Comparison of ENCODE assay signal across 20 mouse cellular contexts in the genomic region with DNA sequence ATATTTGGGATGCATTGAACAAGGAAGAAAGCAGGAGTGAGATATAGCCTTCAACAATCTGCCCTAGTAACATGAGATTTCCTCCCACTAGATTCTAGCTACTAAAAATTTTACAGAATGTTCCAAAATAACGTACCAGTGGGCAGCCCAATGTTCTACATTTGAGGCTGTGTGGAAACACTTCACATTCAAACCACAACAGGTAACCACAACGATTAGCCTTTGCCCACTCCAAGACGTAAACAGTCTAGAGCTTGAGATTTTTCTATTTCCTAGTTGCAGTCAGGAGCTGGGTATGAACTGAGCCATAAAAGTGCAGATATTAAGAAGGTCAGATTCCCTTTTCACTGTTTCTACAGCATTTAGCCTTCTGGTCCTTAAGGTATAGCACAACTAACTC. TPM values are rescaled to one million over a fixed set of nuclear protein-coding genes. Genes with fewer than 3 reads are reported as not detected.
DNase-seq lines count a peak whose midpoint lies in the region; ATAC-seq and TF ChIP-seq lines count a peak whose summit lies in the region.
"Had no signal": no experiment of that assay in that cellular context is flagged by ENCODE, and none has a peak within 500 bp of the region (broad histone marks: within the 10 kb centered on the region; RNA-seq: fewer than 3 reads in every experiment).

No protein-coding gene starts in this region.

- intact Hi-C loops in left cerebral cortex, postnatal 4 days (cut with DNase I) = no loop called here

- H3K9me3 ChIP-seq in heart, embryonic 15.5 days (replicated peaks) = peaks cover 6% of the 10 kb centered on the region; the same call in 1 of the 2 replicates
- H3K9me3 ChIP-seq in heart, embryonic 10.5 days = peaks cover 4% of the 10 kb centered on the region
- H3K9me3 ChIP-seq: neural tube, embryonic 15.5 days had no signal

- H3K4me2 ChIP-seq in heart, embryonic 15.5 days = no peak overlapping the region
- H3K4me2 ChIP-seq: heart, embryonic 11.5 days; hindbrain, embryonic 12.5 days; midbrain, embryonic 11.5 days; neural tube, embryonic 15.5 days had no signal

- ATAC-seq in heart, embryonic 15.5 days (replicated peaks; ENCODE audit: insufficient number of reproducible peaks, insufficient read depth, low FRiP score, low read depth) = no peak
- ATAC-seq in inflammation-experienced regulatory T-cells, adult 6 months = peak; percentile 67
- no peak for ATAC-seq in erythroid progenitor cell, adult 5-6 weeks (replicated peaks; ENCODE audit: low FRiP score, poor library complexity, severe bottlenecking)
- ATAC-seq: forebrain, embryonic 16.5 days had no signal

- H3K4me1 ChIP-seq in heart, embryonic 15.5 days (replicated peaks) = peaks cover 9% of the 10 kb centered on the region
- peaks cover 12% of the 10 kb centered on the region; the same call in 1 of the 2 replicates for H3K4me1 ChIP-seq in heart, embryonic 10.5 days
- peaks cover 18% of the 10 kb centered on the region for H3K4me1 ChIP-seq in bone marrow macrophage, adult 2 months (ENCODE audit: control insufficient read depth, insufficient read depth, low read length)
- H3K4me1 ChIP-seq: forebrain, embryonic 10.5 days; hindbrain, embryonic 12.5 days had no signal

- no peaks in the 10 kb centered on the region for H3K27me3 ChIP-seq in heart, embryonic 15.5 days
- H3K27me3 ChIP-seq in heart, embryonic 10.5 days (ENCODE audit: insufficient read depth, poor library complexity, severe bottlenecking) = no peaks in the 10 kb centered on the region
- H3K27me3 ChIP-seq: hindbrain, embryonic 12.5 days; neural tube, embryonic 15.5 days had no signal

- peaks cover 9% of the 10 kb centered on the region for H3K36me3 ChIP-seq in heart, embryonic 15.5 days
- peaks cover 16% of the 10 kb centered on the region for H3K36me3 ChIP-seq in heart, embryonic 10.5 days
- H3K36me3 ChIP-seq: hindbrain, embryonic 12.5 days had no signal

- no peak overlapping the region for H3K4me3 ChIP-seq in heart, embryonic 15.5 days
- H3K4me3 ChIP-seq in heart, embryonic 10.5 days = no peak overlapping the region
- no peak overlapping the region for H3K4me3 ChIP-seq in bone marrow macrophage, adult 2 months (ENCODE audit: insufficient read depth, low read length)
- H3K4me3 ChIP-seq: forebrain, embryonic 10.5 days; hindbrain, embryonic 12.5 days; neural tube, embryonic 15.5 days had no signal

- no peak for TF ChIP-seq CTCF in bone marrow macrophage, adult 2 months (IDR thresholded peaks at IDR 0.05; ENCODE audit: low read depth, low read length)

- WGBS in heart, embryonic 15.5 days = 81% methylated on average over 3 of the region's 3 CpGs
- 82% methylated on average over 3 of the region's 3 CpGs for WGBS in heart, embryonic 10.5 days

- no peak for TF ChIP-seq POLR2A in bone marrow macrophage, adult 2 months (IDR thresholded peaks at IDR 0.05; ENCODE audit: borderline replicate concordance, low read depth, low read length)

- H3K27ac ChIP-seq in heart, embryonic 15.5 days = peak overlapping the region; percentile 42; the same call in 1 of the 2 replicates
- H3K27ac ChIP-seq in heart, embryonic 10.5 days = no peak overlapping the region
- H3K27ac ChIP-seq in bone marrow macrophage, adult 2 months (ENCODE audit: insufficient read depth, low read depth, low read length) = peak overlapping the region; percentile 51
- H3K27ac ChIP-seq: forebrain, embryonic 10.5 days; hindbrain, embryonic 12.5 days; neural tube, embryonic 15.5 days had no signal

- no peak overlapping the region for H3K9ac ChIP-seq in heart, embryonic 15.5 days
- H3K9ac ChIP-seq: hindbrain, embryonic 12.5 days; neural tube, embryonic 15.5 days had no signal

- DNase-seq in heart, embryonic 10.5 days (ENCODE audit: low spot score) = no peak
- peak; percentile 45 for DNase-seq in CD4-positive, CD25-positive, alpha-beta regulatory T cell, adult 2 months (ENCODE audit: low read depth, low spot score)
- DNase-seq in left cerebral cortex, postnatal 4 days = no peak
- no peak for DNase-seq in right cerebral cortex, postnatal 10 days (ENCODE audit: low spot score in 2 of 2)
- DNase-seq: cerebellum, adult 18-20 months; cerebellum, postnatal 36 days; gastrocnemius, postnatal 25 days; kidney, adult 9 months; kidney, postnatal 14 days; right cerebral cortex, adult 18-20 months had no signal

RNA-seq across cellular contexts. Expression of gene Arid5b, which starts 56.5 kb away (rescaled TPM):
- 21.5 and 22.7 TPM in 2 replicates for polyA plus RNA-seq in heart, embryonic 15.5 days (2015; fragmentation: Nextera tagmentation; extraction: Ambion mirVana)
- 12.4 and 18.2 TPM in 2 replicates for polyA plus RNA-seq in heart, embryonic 10.5 days (2016; fragmentation: Nextera tagmentation; extraction: Ambion mirVana)
- 25.9 and 26.5 TPM in 2 replicates for polyA plus RNA-seq in bone marrow macrophage, adult 2 months (2012; ENCODE audit: insufficient read depth, insufficient read length, missing spikeins)
- 10 to 100 TPM; 28.4 to 78.0 (median 56.4) TPM for polyA plus RNA-seq in inflammation-experienced regulatory T-cells, adult 6 months (2017; shearing (Covaris generic))
- total RNA-seq in left cerebral cortex, postnatal 4 days (2021) = 10 to 100 TPM; 28.7 to 31.5 TPM
- total RNA-seq in erythroid progenitor cell, adult 5-6 weeks (2015; ENCODE audit: low replicate concordance) = 7.1 and 7.9 TPM in 2 replicates
- total RNA-seq in erythroid progenitor cell, adult 5-6 weeks (2017; ENCODE audit: low replicate concordance) = 1.9 and 3.9 TPM in 2 replicates
